Mouse (Mus musculus) left cerebral cortex, postnatal 4 days (tissue): ENCODE results near the gene Plxna3. TPM values are rescaled to one million over a fixed set of nuclear protein-coding genes. Genes with fewer than 3 reads are reported as not detected.

Experiments
- DNase-seq: peaks from one replicate; pipeline ENCODE4 v3.0.0-alpha.2; 2022
- intact Hi-C: fragments of 180-260 bp; cut with DNase I; formaldehyde crosslinking; loops from one replicate; pipeline ENCODE4 v1.15.1; 2025
- microRNA-seq: library from miRNA; unstranded; fragments of <30 nt; microRNA quantifications from one replicate; pipeline ENCODE4 v1.2.0, GENCODE M21; 2022
- total RNA-seq, 2 experiments: library from RNA; stranded (reverse); gene quantifications; 2 replicates each; pipeline ENCODE4 v1.2.3; 2021

Gene Plxna3
- total RNA-seq, 2 experiments from 2014 or later: 172 to 190 TPM

GRCm38 (mm10) chrX:74359171-74359570, 30.3 kb downstream of the Plxna3 start:
- intact Hi-C loops: no loop called here
- no peak for DNase-seq

GRCm38 (mm10) chrX:74367512-74367911, 38.6 kb downstream of the Plxna3 start:
- no peak for DNase-seq
- intact Hi-C loops: no loop called here

- DNase-seq: peak; percentile 65
- intact Hi-C loops: no loop called here
These were observed 39.5 kb downstream of the Plxna3 start for GRCm38 (mm10) chrX:74368209-74368909.

GRCm38 (mm10) chrX:74372888-74373549, 44.2 kb downstream of the Plxna3 start, which contains the start of the genes Ubl4a and Slc10a3:
Gene Ubl4a (minus strand): TSS chrX:74373218.
Gene Slc10a3 (minus strand): TSS chrX:74373349.
- intact Hi-C loops: loop anchor here (2.0 kb wide), 1 partner anchor 50 kb away; no protein-coding TSS in a partner anchor

GRCm38 (mm10) chrX:74384451-74384850, 55.6 kb downstream of the Plxna3 start:
- intact Hi-C loops: no loop called here
- no peak for DNase-seq

More at GRCm38 (mm10) chrX:74372888-74373549, 44.2 kb downstream of the Plxna3 start, which contains the start of the genes Ubl4a and Slc10a3:
- peak; percentile 78 for DNase-seq

- no peak for DNase-seq
- intact Hi-C loops: no loop called here
These were observed 59.3 kb downstream of the Plxna3 start for GRCm38 (mm10) chrX:74388153-74388552.

- DNase-seq: peak; percentile 85
- intact Hi-C loops: loop anchor here (5.0 kb wide), 1 partner anchor 65 kb away; the partner anchor contains the start of gene Plxna3
These were observed 63.9 kb downstream of the Plxna3 start, which contains the start of the genes Fam3a and Ikbkg for GRCm38 (mm10) chrX:74392535-74393443. Gene Fam3a (minus strand): TSS chrX:74393272. Gene Ikbkg (plus strand): TSS chrX:74393290.

Small RNA genes within 50 kb of the gene (microRNA-seq; reads per million reads assigned to microRNA genes)
- gene Mir7092: not detected

Other genes starting within 250 kb of the Plxna3 start
- not detected for gene Opn1mw, start 201.6 kb upstream of the Plxna3 start, total RNA-seq
- gene Mecp2, start 193.7 kb upstream of the Plxna3 start, total RNA-seq: 10 to 100 TPM; 81.8 to 88.9 TPM
- not detected for gene Tex28, start 161.2 kb upstream of the Plxna3 start, total RNA-seq
- gene Tktl1, start 151.8 kb upstream of the Plxna3 start, total RNA-seq: not detected
- gene Flna, start 79.2 kb upstream of the Plxna3 start, total RNA-seq: 100 to 1,000 TPM; 434 to 445 TPM
- gene Emd, start 74.4 kb upstream of the Plxna3 start, total RNA-seq: 10 to 100 TPM; 48.2 to 52.3 TPM
- 100 to 1,000 TPM; 264 to 422 TPM for gene Rpl10, start 58.3 kb upstream of the Plxna3 start, total RNA-seq
- 10 to 100 TPM; 54.8 to 57.4 TPM for gene Taz, start 47.2 kb upstream of the Plxna3 start, total RNA-seq
- 1 to 10 TPM; 2.5 to 5.0 TPM for gene Dnase1l1, start 46.7 kb upstream of the Plxna3 start, total RNA-seq
- gene Atp6ap1, start 32.0 kb upstream of the Plxna3 start, total RNA-seq: 100 to 1,000 TPM; 228 to 244 TPM
- gene Gdi1, start 24.1 kb upstream of the Plxna3 start, total RNA-seq: 100 to 1,000 TPM; 745 to 773 TPM
- 10 to 100 TPM; 45.7 to 49.8 TPM for gene Fam50a, start 16.0 kb upstream of the Plxna3 start, total RNA-seq
- 10 to 100 TPM; 34.2 to 34.5 TPM for gene Lage3, start 24.6 kb downstream of the Plxna3 start, total RNA-seq
- 10 to 100 TPM; 43.2 to 48.8 TPM for gene Ubl4a, start 44.2 kb downstream of the Plxna3 start, total RNA-seq
- gene Slc10a3, start 44.3 kb downstream of the Plxna3 start, total RNA-seq: 1 to 10 TPM; 2.7 to 3.8 TPM
- 10 to 100 TPM; 20.4 to 22.2 TPM for gene Fam3a, start 64.2 kb downstream of the Plxna3 start, total RNA-seq
- gene Ikbkg, start 64.2 kb downstream of the Plxna3 start, total RNA-seq: 10 to 100 TPM; 25.9 to 34.0 TPM
- 10 to 100 TPM; 48.4 to 50.7 TPM for gene G6pdx, start 100.1 kb downstream of the Plxna3 start, total RNA-seq
- gene Gm6880, start 152.3 kb downstream of the Plxna3 start, total RNA-seq: not detected
- gene Olfr1326-ps1, start 245.8 kb downstream of the Plxna3 start, total RNA-seq: not detected